Mouse (Mus musculus) ES-Bruce4 (cell line): ENCODE results near the gene Rab27a. TPM values are rescaled to one million over a fixed set of nuclear protein-coding genes. Genes with fewer than 3 reads are reported as not detected.
A peak's percentile ranks its signal among the peaks of the same experiment; 100 is the strongest.

Experiments used
- H3K27ac ChIP-seq: 2 replicates; pipeline ENCODE4 v1.5.1; 2012; ENCODE audit warnings: low read length, inconsistent platforms; ENCODE audit not compliant: insufficient read depth
- H3K27me3 ChIP-seq: 2 replicates; pipeline ENCODE4 v1.6.1; 2012; ENCODE audit warnings: mild to moderate bottlenecking, low read length, inconsistent platforms; ENCODE audit not compliant: control insufficient read depth, poor library complexity, insufficient read depth, severe bottlenecking
- H3K36me3 ChIP-seq: 2 replicates; pipeline ENCODE4 v1.6.1; 2012; ENCODE audit warnings: inconsistent platforms, mild to moderate bottlenecking, low read length, moderate library complexity; ENCODE audit not compliant: control insufficient read depth, poor library complexity, insufficient read depth, severe bottlenecking
- H3K4me1 ChIP-seq: one replicate; pipeline ENCODE4 v1.8.1; 2011; ENCODE audit warnings: low read length; ENCODE audit not compliant: control insufficient read depth, insufficient read depth
- H3K4me3 ChIP-seq: 2 replicates; pipeline ENCODE4 v1.5.1; 2011; ENCODE audit warnings: low read depth, mild to moderate bottlenecking, low read length
- H3K9ac ChIP-seq: 2 replicates; pipeline ENCODE4 v1.6.1; 2012; ENCODE audit warnings: low read depth, mild to moderate bottlenecking, inconsistent platforms; ENCODE audit not compliant: poor library complexity, severe bottlenecking
- H3K9me3 ChIP-seq: replicated peaks from 2 replicates; pipeline ENCODE4 v1.6.1; 2012; ENCODE audit warnings: mild to moderate bottlenecking, low read length, inconsistent platforms; ENCODE audit not compliant: control insufficient read depth, poor library complexity, insufficient read depth, severe bottlenecking
- CTCF ChIP-seq: IDR thresholded peaks from one replicate; pipeline ENCODE4 v1.8.1; 2011; ENCODE audit warnings: low read depth, low read length
- EP300 ChIP-seq: IDR thresholded peaks from 2 replicates; pipeline ENCODE4 v1.6.1; 2011; ENCODE audit warnings: low read depth, low read length; ENCODE audit not compliant: insufficient read depth
- POLR2A ChIP-seq: IDR thresholded peaks from one replicate; pipeline ENCODE4 v1.8.1; 2011; ENCODE audit warnings: low read length; ENCODE audit not compliant: insufficient read depth
- polyA plus RNA-seq: library from polyadenylated mRNA; stranded (reverse); fragments of >200 nt; gene quantifications from 2 replicates; pipeline ENCODE4 v1.2.4, GENCODE M21; 2011; ENCODE audit warnings: low read depth; ENCODE audit not compliant: missing spikeins, insufficient read depth, insufficient read length

Gene Rab27a
- polyA plus RNA-seq, 1 experiment: 18.2 TPM

DNA sequence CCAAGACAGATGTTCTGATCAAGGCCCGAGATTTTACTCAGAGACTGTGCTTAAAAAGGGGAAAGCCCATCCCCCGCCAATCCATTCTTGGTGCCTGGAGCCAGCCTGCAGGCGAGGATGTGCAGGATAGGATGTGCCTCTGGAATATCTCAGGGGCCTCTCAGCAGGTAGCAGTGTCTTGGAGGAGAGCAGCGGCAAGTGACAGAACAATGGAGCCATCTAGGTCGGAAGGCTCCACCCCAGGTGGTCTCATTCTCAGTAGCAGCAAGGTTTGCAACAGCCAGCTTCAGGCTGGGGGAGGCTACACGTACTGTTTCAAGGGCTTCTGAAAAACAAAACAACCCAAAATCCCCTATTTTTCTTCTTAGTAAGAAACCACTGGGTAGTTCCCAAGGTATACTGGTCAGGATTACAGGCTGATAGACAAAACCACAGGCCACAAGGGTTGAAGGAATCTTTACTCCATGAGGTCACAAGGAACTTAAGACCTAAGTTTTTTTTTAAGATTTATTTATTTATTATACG is 35.2 kb downstream of the Rab27a start:
- Histone ChIP-seq H3K27ac (no peak overlapping the region; the same call in 1 of the 2 replicates), H3K36me3 (no peaks in the 10 kb centered on the region), H3K9ac (no peak overlapping the region), H3K9me3 (no peaks in the 10 kb centered on the region), H3K27me3 (no peaks in the 10 kb centered on the region), H3K4me3 (no peak overlapping the region), H3K4me1 (peaks cover 5% of the 10 kb centered on the region)
- no peak for TF ChIP-seq POLR2A
- no peak for TF ChIP-seq CTCF
- peak; percentile 95 for TF ChIP-seq EP300

DNA sequence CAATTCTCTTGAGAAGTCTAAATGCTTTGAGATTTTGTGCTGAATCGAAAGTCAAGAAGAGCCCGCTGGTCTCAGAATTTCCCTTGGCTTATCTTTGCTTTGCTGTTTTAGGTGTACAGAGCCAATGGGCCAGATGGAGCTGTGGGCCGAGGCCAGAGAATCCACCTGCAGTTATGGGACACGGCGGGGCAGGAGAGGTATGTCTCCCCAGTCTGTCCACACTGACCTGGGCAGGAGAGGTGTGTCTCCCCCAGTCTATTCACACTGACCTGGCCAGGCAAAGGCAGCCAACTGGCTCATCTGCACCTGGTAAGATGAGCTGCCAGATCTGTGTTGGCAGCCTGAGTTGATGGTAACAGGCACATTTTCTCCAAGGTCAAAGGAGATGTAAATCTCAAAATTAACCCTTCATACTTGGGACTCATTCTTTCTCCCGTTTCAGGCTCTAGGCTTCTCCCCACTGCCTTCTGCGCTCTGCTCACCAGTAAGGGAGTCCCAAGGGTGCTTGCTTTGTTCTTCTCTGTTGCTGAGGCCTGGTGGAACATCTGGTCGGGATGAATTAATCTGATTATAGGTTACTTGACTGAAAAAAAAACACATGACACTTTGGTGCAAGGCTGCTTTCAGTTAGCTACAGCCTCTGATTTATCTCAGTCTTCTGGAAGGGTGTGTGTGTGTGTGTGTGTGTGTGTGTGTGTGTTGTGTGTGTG is 37.8 kb downstream of the Rab27a start:
- H3K4me3 ChIP-seq: no peak overlapping the region
- no peak overlapping the region for H3K27ac ChIP-seq

DNA sequence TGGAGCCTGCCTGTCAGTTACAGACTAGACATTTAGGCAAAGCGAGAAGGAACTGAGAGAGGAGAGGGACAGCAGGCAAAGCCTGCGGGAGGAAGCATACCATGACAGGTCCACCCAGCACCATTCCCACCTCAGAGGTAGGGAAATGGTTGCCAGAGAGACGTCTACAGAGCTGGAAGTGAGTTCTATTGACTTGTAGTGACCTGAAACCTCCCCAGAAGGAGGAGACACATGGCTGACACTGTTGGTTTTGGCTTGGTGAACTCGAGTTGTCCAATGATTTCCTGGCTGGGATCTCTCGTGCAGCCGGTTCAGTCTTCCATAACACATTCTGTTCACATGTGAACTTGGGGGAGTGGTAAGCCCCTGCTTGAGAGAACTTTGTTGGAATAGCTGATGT is 39.3 kb downstream of the Rab27a start:
- H3K27me3 ChIP-seq: no peaks in the 10 kb centered on the region
- no peaks in the 10 kb centered on the region for H3K36me3 ChIP-seq
- no peaks in the 10 kb centered on the region for H3K9me3 ChIP-seq
- no peak overlapping the region for H3K9ac ChIP-seq
- TF ChIP-seq POLR2A (no peak), EP300 (no peak), CTCF (no peak)
- H3K4me1 ChIP-seq: peaks cover 4% of the 10 kb centered on the region
- no peak overlapping the region for H3K27ac ChIP-seq
- no peak overlapping the region for H3K4me3 ChIP-seq

More for the DNA sequence above, 37.8 kb downstream of the Rab27a start:
- no peaks in the 10 kb centered on the region for H3K36me3 ChIP-seq
- H3K27me3 ChIP-seq: no peaks in the 10 kb centered on the region
- peaks cover 4% of the 10 kb centered on the region for H3K4me1 ChIP-seq
- no peak overlapping the region for H3K9ac ChIP-seq
- no peaks in the 10 kb centered on the region for H3K9me3 ChIP-seq
- TF ChIP-seq EP300: no peak
- TF ChIP-seq CTCF: no peak
- TF ChIP-seq POLR2A: no peak

DNA sequence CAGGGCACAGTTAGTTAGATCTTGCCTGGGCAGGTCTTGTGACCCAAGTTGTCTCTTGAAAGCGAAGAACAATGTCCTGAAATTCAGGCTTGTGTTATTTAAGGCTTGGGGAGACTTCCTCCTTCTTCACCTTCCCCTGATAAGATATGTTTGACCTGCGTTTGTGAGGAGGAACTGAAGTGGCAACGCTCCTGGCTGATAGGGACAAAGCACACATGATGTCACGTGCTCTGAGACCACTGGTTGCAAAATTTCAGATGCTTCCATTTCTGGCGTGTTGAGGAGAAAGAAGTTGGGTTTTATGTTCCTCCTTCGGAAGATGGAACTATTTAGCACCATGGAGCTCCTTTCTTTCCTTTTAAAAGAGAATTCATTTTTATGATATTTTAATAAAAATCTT is 41.2 kb downstream of the Rab27a start:
- TF ChIP-seq POLR2A (no peak), EP300 (no peak), CTCF (no peak)

DNA sequence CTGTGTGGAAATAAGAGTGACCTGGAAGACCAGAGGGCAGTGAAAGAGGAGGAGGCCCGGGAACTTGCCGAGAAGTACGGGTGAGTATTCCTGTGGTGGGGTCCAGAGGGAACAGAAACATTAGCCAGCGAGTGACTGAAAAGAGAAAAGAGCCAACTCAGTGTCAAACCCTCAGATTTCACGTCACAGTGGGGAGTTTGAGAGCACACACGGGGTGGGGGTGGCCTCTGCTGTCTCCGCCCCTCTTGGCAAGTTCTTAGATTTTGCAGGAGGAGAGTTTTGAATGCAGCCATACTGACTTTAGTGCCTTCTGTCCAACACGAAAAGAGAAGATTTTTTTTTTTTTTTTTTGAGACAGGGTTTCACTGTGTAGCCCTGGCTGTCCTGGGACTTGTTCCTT is 42.5 kb downstream of the Rab27a start:
- H3K9ac ChIP-seq: no peak overlapping the region

More for the DNA sequence above, 41.2 kb downstream of the Rab27a start:
- no peak overlapping the region for H3K27ac ChIP-seq
- H3K9me3 ChIP-seq: no peaks in the 10 kb centered on the region
- peaks cover 4% of the 10 kb centered on the region for H3K4me1 ChIP-seq
- H3K27me3 ChIP-seq: no peaks in the 10 kb centered on the region
- no peak overlapping the region for H3K4me3 ChIP-seq
- no peaks in the 10 kb centered on the region for H3K36me3 ChIP-seq
- no peak overlapping the region for H3K9ac ChIP-seq

DNA sequence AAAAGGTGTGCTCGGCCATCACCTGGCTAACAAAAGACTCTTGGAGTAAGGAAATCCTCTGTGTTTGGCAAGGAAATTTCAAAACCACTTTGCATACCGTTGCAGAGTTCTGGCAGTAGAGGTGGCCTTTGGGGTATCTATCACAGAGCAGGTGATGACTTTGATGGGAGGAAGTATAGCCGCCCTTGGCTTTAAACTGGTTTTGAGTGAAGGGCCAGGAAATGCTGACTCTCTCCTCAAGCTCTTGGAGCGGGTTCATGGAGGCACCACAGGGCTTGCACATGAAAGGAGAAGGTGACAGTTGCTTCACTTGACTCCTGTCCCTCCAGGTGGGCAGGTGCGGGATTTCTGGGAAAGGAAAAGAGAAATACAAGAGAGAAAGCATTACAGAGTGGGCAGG is 42.9 kb downstream of the Rab27a start:
- no peak overlapping the region for H3K27ac ChIP-seq
- TF ChIP-seq POLR2A (no peak), CTCF (no peak), EP300 (no peak)

More for the DNA sequence above, 42.5 kb downstream of the Rab27a start:
- no peak overlapping the region for H3K27ac ChIP-seq
- no peaks in the 10 kb centered on the region for H3K9me3 ChIP-seq
- no peak overlapping the region for H3K4me3 ChIP-seq
- H3K36me3 ChIP-seq: no peaks in the 10 kb centered on the region
- no peak for TF ChIP-seq EP300
- no peak for TF ChIP-seq CTCF
- no peak for TF ChIP-seq POLR2A
- H3K4me1 ChIP-seq: peaks cover 4% of the 10 kb centered on the region
- no peaks in the 10 kb centered on the region for H3K27me3 ChIP-seq

More for the DNA sequence above, 42.9 kb downstream of the Rab27a start:
- Histone ChIP-seq H3K9ac (no peak overlapping the region), H3K4me3 (no peak overlapping the region), H3K4me1 (peaks cover 2% of the 10 kb centered on the region), H3K36me3 (no peaks in the 10 kb centered on the region), H3K27me3 (no peaks in the 10 kb centered on the region), H3K9me3 (no peaks in the 10 kb centered on the region)
